Comparison of ENCODE assay signal across 8 mouse cellular contexts in genomic region chr17:33908331-33909076, GRCm38 (mm10). TPM values are rescaled to one million over a fixed set of nuclear protein-coding genes. Genes with fewer than 3 reads are reported as not detected.
DNase-seq lines count a peak whose midpoint lies in the region; ATAC-seq and TF ChIP-seq lines count a peak whose summit lies in the region.

No protein-coding gene starts in this region.

- no peak for TF ChIP-seq EP300 in heart, postnatal 0 days (IDR thresholded peaks at IDR 0.05; ENCODE audit: low read depth)

- H3K27me3 ChIP-seq in embryonic facial prominence, embryonic 10.5 days (replicated peaks; ENCODE audit: low read depth, poor library complexity, severe bottlenecking) = no peaks in the 10 kb centered on the region
- H3K27me3 ChIP-seq in heart, postnatal 0 days (ENCODE audit: control insufficient read depth, insufficient read depth, low read length) = no peaks in the 10 kb centered on the region

- H3K9me3 ChIP-seq in embryonic facial prominence, embryonic 10.5 days = no peaks in the 10 kb centered on the region
- no peaks in the 10 kb centered on the region for H3K9me3 ChIP-seq in heart, postnatal 0 days (replicated peaks; ENCODE audit: control insufficient read depth, low read length)

- no peak for ATAC-seq in CD4-positive, CD25-positive, alpha-beta regulatory T cell, adult 4 months
- ATAC-seq in heart, postnatal 0 days (ENCODE audit: insufficient read depth, low read depth) = peak; percentile 18

- H3K4me3 ChIP-seq in embryonic facial prominence, embryonic 10.5 days = peak overlapping the region; percentile 95
- peak overlapping the region; percentile 93 for H3K4me3 ChIP-seq in heart, postnatal 0 days (ENCODE audit: low read depth, low read length)

- no peak for TF ChIP-seq CTCF in heart, postnatal 0 days (IDR thresholded peaks at IDR 0.05; ENCODE audit: low read depth)

- under 1% methylated on average over 44 of the region's 44 CpGs for WGBS in embryonic facial prominence, embryonic 10.5 days
- WGBS in heart, postnatal 0 days = 1% methylated on average over 42 of the region's 44 CpGs

- H3K4me2 ChIP-seq in heart, postnatal 0 days (ENCODE audit: low read depth, low read length) = peak overlapping the region; percentile 83

- H3K4me1 ChIP-seq in embryonic facial prominence, embryonic 10.5 days = peaks cover 47% of the 10 kb centered on the region
- peaks cover 8% of the 10 kb centered on the region for H3K4me1 ChIP-seq in heart, postnatal 0 days (ENCODE audit: control insufficient read depth, insufficient read depth)

- H3K36me3 ChIP-seq in embryonic facial prominence, embryonic 10.5 days (replicated peaks) = peaks cover 33% of the 10 kb centered on the region
- peaks cover 28% of the 10 kb centered on the region for H3K36me3 ChIP-seq in heart, postnatal 0 days (replicated peaks; ENCODE audit: control insufficient read depth, insufficient read depth, low read length)

- DNase-seq in CD4-positive, CD25-positive, alpha-beta regulatory T cell, adult 2 months (ENCODE audit: low read depth, low spot score) = peak; percentile 42
- DNase-seq in MN1 (ENCODE audit: low spot score) = peak; percentile 72
- DNase-seq in embryonic facial prominence, embryonic 10.5 days (ENCODE audit: low spot score) = peak; percentile 59
- no peak for DNase-seq in heart, postnatal 0 days (ENCODE audit: low spot score)
- peak; percentile 36 to 48 for DNase-seq in layer of hippocampus, postnatal 25 days (ENCODE audit: extremely low spot score in 1 of 2, low spot score in 1 of 2)
- DNase-seq in lung, postnatal 25 days (ENCODE audit: low spot score) = peak; percentile 32
- DNase-seq in right cerebral cortex, postnatal 4 days = peak; percentile 71

- peak overlapping the region; percentile 58 for H3K9ac ChIP-seq in heart, postnatal 0 days (replicated peaks; ENCODE audit: low read depth, low read length)

- peak overlapping the region; percentile 93 for H3K27ac ChIP-seq in embryonic facial prominence, embryonic 10.5 days (replicated peaks)
- peak overlapping the region; percentile 96 for H3K27ac ChIP-seq in heart, postnatal 0 days (ENCODE audit: low read depth)

RNA-seq across cellular contexts. Expression of gene Daxx, which starts 0.7 kb away (rescaled TPM):
- polyA plus RNA-seq in CD4-positive, CD25-positive, alpha-beta regulatory T cell, adult 4 months (2017; shearing (Covaris generic)) = 100 to 1,000 TPM; 117 to 200 TPM
- 80.0 and 84.9 TPM in 2 replicates for polyA plus RNA-seq in embryonic facial prominence, embryonic 10.5 days (2016; fragmentation: Nextera tagmentation; extraction: Ambion mirVana)
- 15.2 and 19.3 TPM in 2 replicates for total RNA-seq in heart, postnatal 0 days (2014; rRNA removed; ENCODE audit: low replicate concordance)
- polyA plus RNA-seq in heart, postnatal 0 days (2015; fragmentation: Nextera tagmentation; extraction: Ambion mirVana) = 18.0 and 20.0 TPM in 2 replicates
- total RNA-seq in layer of hippocampus, postnatal 25 days (2021) = 10 to 100 TPM; 27.4 to 27.9 TPM

RNA-seq across cellular contexts. Expression of gene Platr17, which starts 3.6 kb away (rescaled TPM):
- 1 to 10 TPM; 2.0 to 3.1 TPM for polyA plus RNA-seq in CD4-positive, CD25-positive, alpha-beta regulatory T cell, adult 4 months (2017; shearing (Covaris generic))
- polyA plus RNA-seq in embryonic facial prominence, embryonic 10.5 days (2016; fragmentation: Nextera tagmentation; extraction: Ambion mirVana) = 0.27 and 0.45 TPM in 2 replicates
- total RNA-seq in heart, postnatal 0 days (2014; rRNA removed; ENCODE audit: low replicate concordance) = not detected in 2 replicates
- polyA plus RNA-seq in heart, postnatal 0 days (2015; fragmentation: Nextera tagmentation; extraction: Ambion mirVana) = not detected in 2 replicates
- total RNA-seq in layer of hippocampus, postnatal 25 days (2021) = not detected

RNA-seq across cellular contexts. Expression of gene Tapbp, which starts 7.2 kb away (rescaled TPM):
- 100 to 1,000 TPM; 348 to 555 TPM for polyA plus RNA-seq in CD4-positive, CD25-positive, alpha-beta regulatory T cell, adult 4 months (2017; shearing (Covaris generic))
- 9.9 and 11.8 TPM in 2 replicates for polyA plus RNA-seq in embryonic facial prominence, embryonic 10.5 days (2016; fragmentation: Nextera tagmentation; extraction: Ambion mirVana)
- 50.9 and 84.1 TPM in 2 replicates for total RNA-seq in heart, postnatal 0 days (2014; rRNA removed; ENCODE audit: low replicate concordance)
- 47.6 and 51.3 TPM in 2 replicates for polyA plus RNA-seq in heart, postnatal 0 days (2015; fragmentation: Nextera tagmentation; extraction: Ambion mirVana)
- total RNA-seq in layer of hippocampus, postnatal 25 days (2021) = 10 to 100 TPM; 36.2 to 37.0 TPM

RNA-seq across cellular contexts. Expression of gene Zbtb22, which starts 7.2 kb away (rescaled TPM):
- 1 to 10 TPM; 3.6 to 3.8 TPM for polyA plus RNA-seq in CD4-positive, CD25-positive, alpha-beta regulatory T cell, adult 4 months (2017; shearing (Covaris generic))
- 19.6 and 21.1 TPM in 2 replicates for polyA plus RNA-seq in embryonic facial prominence, embryonic 10.5 days (2016; fragmentation: Nextera tagmentation; extraction: Ambion mirVana)
- total RNA-seq in heart, postnatal 0 days (2014; rRNA removed; ENCODE audit: low replicate concordance) = 29.1 and 42.9 TPM in 2 replicates
- polyA plus RNA-seq in heart, postnatal 0 days (2015; fragmentation: Nextera tagmentation; extraction: Ambion mirVana) = 10.1 and 12.0 TPM in 2 replicates
- 10 to 100 TPM; 27.7 to 29.6 TPM for total RNA-seq in layer of hippocampus, postnatal 25 days (2021)

RNA-seq across cellular contexts. Expression of gene Kifc1, which starts 18.0 kb away (rescaled TPM):
- 1 to 10 TPM; 1.3 to 4.7 TPM for polyA plus RNA-seq in CD4-positive, CD25-positive, alpha-beta regulatory T cell, adult 4 months (2017; shearing (Covaris generic))
- polyA plus RNA-seq in embryonic facial prominence, embryonic 10.5 days (2016; fragmentation: Nextera tagmentation; extraction: Ambion mirVana) = 7.0 and 8.5 TPM in 2 replicates
- total RNA-seq in heart, postnatal 0 days (2014; rRNA removed; ENCODE audit: low replicate concordance) = 17.0 and 30.1 TPM in 2 replicates
- 2.0 and 2.1 TPM in 2 replicates for polyA plus RNA-seq in heart, postnatal 0 days (2015; fragmentation: Nextera tagmentation; extraction: Ambion mirVana)
- 1 to 10 TPM; 1.9 to 2.1 TPM for total RNA-seq in layer of hippocampus, postnatal 25 days (2021)
